Mouse (Mus musculus) CH12.LX (cell line): ENCODE data around the gene Lifr. TPM values are rescaled to one million over a fixed set of nuclear protein-coding genes. Genes with fewer than 3 reads are reported as not detected.

Experiments
- DNase-seq: peaks from one replicate; pipeline ENCODE4 v3.0.0-alpha.2; 2013; ENCODE audit errors: extremely low read depth
- H3K27ac ChIP-seq: 2 replicates; pipeline ENCODE4 v1.5.1; 2012; ENCODE audit warnings: low read depth, mild to moderate bottlenecking, control low read depth, moderate library complexity; ENCODE audit not compliant: insufficient read depth
- H3K27me3 ChIP-seq: replicated peaks from 2 replicates; pipeline ENCODE3; 2012; ENCODE audit warnings: inconsistent platforms
- H3K36me3 ChIP-seq, 2 experiments: replicated peaks in 1 of 2; 2 replicates each; pipeline versions ENCODE3 to v1.6.1; 2012; ENCODE audit warnings: inconsistent platforms in 1 of 2, low read length in 1 of 2, mild to moderate bottlenecking in 1 of 2, mixed read lengths in 1 of 2, moderate library complexity in 1 of 2; ENCODE audit not compliant: control insufficient read depth in 1 of 2, insufficient read depth in 1 of 2
- H3K4me1 ChIP-seq, 2 experiments: 2 replicates each; pipeline ENCODE4 v1.6.1; 2012; ENCODE audit warnings: inconsistent platforms in 1 of 2, moderate library complexity in 1 of 2; ENCODE audit not compliant: insufficient read depth in 2 of 2, control insufficient read depth in 1 of 2
- H3K4me2 ChIP-seq: 2 replicates; pipeline ENCODE4 v1.6.1; 2012; ENCODE audit warnings: low read depth, mild to moderate bottlenecking, control low read depth; ENCODE audit not compliant: poor library complexity, insufficient read depth, severe bottlenecking
- H3K4me3 ChIP-seq, 3 experiments: fragments of 150-350 bp in 1 of 3; sonication (generic) in 1 of 3; replicated peaks in 1 of 3; 2 replicates each; pipeline versions ENCODE3 to v1.5.1; 2011 to 2012; ENCODE audit warnings: low read depth in 2 of 3, low read length in 2 of 3, mild to moderate bottlenecking in 2 of 3, moderate library complexity in 2 of 3, control low read depth in 1 of 3, improper control_type of control experiment in 1 of 3, inconsistent platforms in 1 of 3, mixed read lengths in 1 of 3; ENCODE audit not compliant: poor library complexity in 1 of 3
- H3K79me2 ChIP-seq: replicated peaks from 2 replicates; pipeline ENCODE4 v1.6.1; 2012; ENCODE audit warnings: mild to moderate bottlenecking, moderate library complexity; ENCODE audit not compliant: control insufficient read depth, poor library complexity, insufficient read depth, severe bottlenecking; ENCODE audit errors: extremely low read depth
- H3K9ac ChIP-seq: 2 replicates; pipeline ENCODE4 v1.6.1; 2012; ENCODE audit warnings: low read depth, mild to moderate bottlenecking, control low read depth, moderate library complexity; ENCODE audit not compliant: insufficient read depth
- H3K9me3 ChIP-seq: replicated peaks from 2 replicates; pipeline ENCODE3; 2012; ENCODE audit warnings: low read length, inconsistent platforms, mixed read lengths
- BHLHE40 ChIP-seq: IDR thresholded peaks from 2 replicates; pipeline ENCODE4 v1.6.1; 2011; ENCODE audit warnings: mild to moderate bottlenecking, low read depth, low read length, improper control_type of control experiment
- CHD1 ChIP-seq: IDR thresholded peaks from 2 replicates; pipeline ENCODE4 v1.6.1; 2012; ENCODE audit warnings: low read depth, low read length, improper control_type of control experiment, inconsistent platforms
- CTCF ChIP-seq, 2 experiments: IDR thresholded peaks in 1 of 2; conservative IDR thresholded peaks in 1 of 2; 2 replicates each; pipeline ENCODE4 v1.5.1; 2011 to 2012; ENCODE audit warnings: low read depth in 2 of 2, low read length in 2 of 2, improper control_type of control experiment in 1 of 2, inconsistent platforms in 1 of 2, mild to moderate bottlenecking in 1 of 2, moderate library complexity in 1 of 2
- E2F4 ChIP-seq: IDR thresholded peaks from 2 replicates; pipeline ENCODE4 v1.6.1; 2011; ENCODE audit warnings: low read depth, low read length, improper control_type of control experiment; ENCODE audit not compliant: insufficient replicate concordance
- ELF1 ChIP-seq: IDR thresholded peaks from 2 replicates; pipeline ENCODE4 v1.6.1; 2014; ENCODE audit warnings: low read depth, mild to moderate bottlenecking, inconsistent platforms, low read length, improper control_type of control experiment
- JUN ChIP-seq: IDR thresholded peaks from 2 replicates; pipeline ENCODE4 v1.6.1; 2011; ENCODE audit warnings: low read depth, mild to moderate bottlenecking, low read length, improper control_type of control experiment, moderate library complexity; ENCODE audit not compliant: insufficient read depth
- JUND ChIP-seq: conservative IDR thresholded peaks from 2 replicates; pipeline ENCODE4 v1.6.1; 2011; ENCODE audit warnings: low read depth, low read length, improper control_type of control experiment
- KAT2A ChIP-seq: IDR thresholded peaks from 2 replicates; pipeline ENCODE4 v1.6.1; 2012; ENCODE audit warnings: low read length, improper control_type of control experiment, inconsistent platforms; ENCODE audit not compliant: insufficient replicate concordance
- MAFK ChIP-seq: IDR thresholded peaks from 2 replicates; pipeline ENCODE4 v1.6.1; 2011; ENCODE audit warnings: low read length, improper control_type of control experiment; ENCODE audit not compliant: insufficient replicate concordance
- MAX ChIP-seq: IDR thresholded peaks from 2 replicates; pipeline ENCODE4 v1.6.1; 2011; ENCODE audit warnings: low read length, improper control_type of control experiment
- MEF2A ChIP-seq: IDR thresholded peaks from 2 replicates; pipeline ENCODE4 v1.6.1; 2014; ENCODE audit warnings: low read depth, mild to moderate bottlenecking, inconsistent platforms, low read length, improper control_type of control experiment, borderline replicate concordance
- MXI1 ChIP-seq: IDR thresholded peaks from 2 replicates; pipeline ENCODE4 v1.6.1; 2011; ENCODE audit warnings: mild to moderate bottlenecking, low read depth, low read length, improper control_type of control experiment
- PAX5 ChIP-seq: IDR thresholded peaks from 2 replicates; pipeline ENCODE4 v1.6.1; 2012; ENCODE audit warnings: low read length, inconsistent platforms, mixed read lengths
- POLR2A ChIP-seq: IDR thresholded peaks from 2 replicates; pipeline ENCODE4 v1.6.1; 2011; ENCODE audit warnings: low read depth, mild to moderate bottlenecking, improper control_type of control experiment, low read length
- TBP ChIP-seq: conservative IDR thresholded peaks from 2 replicates; pipeline ENCODE4 v1.6.1; 2011; ENCODE audit warnings: low read depth, low read length, improper control_type of control experiment
- USF1 ChIP-seq: IDR thresholded peaks from 2 replicates; pipeline ENCODE4 v1.6.1; 2014; ENCODE audit warnings: low read depth, mild to moderate bottlenecking, inconsistent platforms, low read length, improper control_type of control experiment
- USF2 ChIP-seq: conservative IDR thresholded peaks from 2 replicates; pipeline ENCODE4 v1.6.1; 2011; ENCODE audit warnings: low read depth, low read length, improper control_type of control experiment
- ZNF384 ChIP-seq: IDR thresholded peaks from 2 replicates; pipeline ENCODE4 v1.6.1; 2012; ENCODE audit warnings: low read depth, low read length, improper control_type of control experiment, inconsistent platforms
- dilution Hi-C: fragments of 300-500 bp; cut with MboI; formaldehyde crosslinking; loops from 2 replicates; pipeline ENCODE4 v1.14.3; 2020; ENCODE audit warnings: low sequenced_read_pairs; ENCODE audit not compliant: extremely low pct_unique_long_range_greater_than_20kb, extremely low pct_ligation_motif_present
- in situ Hi-C: fragments of 300-500 bp; cut with MboI; formaldehyde crosslinking; loops from 3 replicates; pipeline ENCODE4 v1.14.3; 2019; ENCODE audit warnings: low sequenced_read_pairs, low pct_ligation_motif_present, low pct_unique_long_range_greater_than_20kb, mixed read lengths
- polyA plus RNA-seq: library from polyadenylated mRNA; unstranded; fragments of >175 nt; gene quantifications from 2 replicates; pipeline ENCODE4 v1.2.1, GENCODE M21; 2012; ENCODE audit warnings: low read depth; ENCODE audit not compliant: insufficient read length
- total RNA-seq, 2 experiments: library from RNA; depleted of rRNA; stranded (reverse); fragments of 300-350 nt in 1 of 2; fragments of >200 nt in 1 of 2; gene quantifications; 2 replicates each; pipeline ENCODE4 v1.2.3; 2012 to 2014

The Lifr gene
- total and polyA plus RNA-seq, 3 experiments = 0.03 TPM; not detected in 2

- TF ChIP-seq E2F4 (no peak), JUND (no peak), KAT2A (no peak), POLR2A (no peak), CTCF (conservative IDR thresholded peaks at IDR 0.05 in 1 of 2, IDR thresholded peaks at IDR 0.05 in 1 of 2; ENCODE audit: low read depth in 2 of 2, low read length in 2 of 2) (no peak), ZNF384 (no peak), USF2 (no peak), PAX5 (no peak), USF1 (no peak), JUN (no peak), MXI1 (no peak), BHLHE40 (no peak), MAFK (no peak), MAX (no peak), CHD1 (no peak)
- Histone ChIP-seq H3K4me3 (no peak overlapping the region), H3K4me2 (no peak overlapping the region), H3K9me3 (no peaks in the 10 kb centered on the region), H3K4me1 (no peaks in the 10 kb centered on the region), H3K79me2 (no peaks in the 10 kb centered on the region), H3K27ac (no peak overlapping the region), H3K9ac (no peak overlapping the region), H3K36me3 (no peaks in the 10 kb centered on the region), H3K27me3 (peaks cover 92% of the 10 kb centered on the region)
- no peak for DNase-seq
- dilution Hi-C loops = no loop called here
- in situ Hi-C loops = no loop called here
These were observed 150.5 kb downstream of the Lifr start for GRCm38 (mm10) chr15:7240950-7241349.

- Histone ChIP-seq H3K27me3 (peaks cover 91% of the 10 kb centered on the region), H3K4me3 (no peak overlapping the region), H3K4me1 (no peaks in the 10 kb centered on the region), H3K27ac (no peak overlapping the region), H3K9me3 (no peaks in the 10 kb centered on the region), H3K4me2 (no peak overlapping the region), H3K36me3 (no peaks in the 10 kb centered on the region), H3K79me2 (no peaks in the 10 kb centered on the region), H3K9ac (no peak overlapping the region)
- DNase-seq = no peak
- dilution Hi-C loops = no loop called here
- no peak for TF ChIP-seq MEF2A
- TF ChIP-seq TBP = no peak
- TF ChIP-seq ELF1 = no peak
- no peak for TF ChIP-seq USF2
- in situ Hi-C loops = no loop called here
These were observed 151.9 kb downstream of the Lifr start for GRCm38 (mm10) chr15:7242161-7242850.

Other genes starting within 250 kb of the Lifr start
- not detected in 2 replicates for gene Osmr, start 215.6 kb upstream of the Lifr start, total RNA-seq (2012; rRNA removed)
- not detected in 2 replicates for gene Osmr, start 215.6 kb upstream of the Lifr start, total RNA-seq (2014; rRNA removed)
- not detected in 2 replicates for gene Osmr, start 215.6 kb upstream of the Lifr start, polyA plus RNA-seq